In genomic region chr2:113397340-113398019, GRCm38 (mm10) we compare ENCODE assay signal across 8 mouse cellular contexts.
DNase-seq lines count a peak whose midpoint lies in the region; ATAC-seq and TF ChIP-seq lines count a peak whose summit lies in the region.

No protein-coding gene starts in this region.

- H3K4me1 ChIP-seq in MEL (ENCODE audit: control insufficient read depth in 1 of 2, insufficient read depth in 2 of 2, low read length in 2 of 2), result no peaks in the 10 kb centered on the region
- H3K4me1 ChIP-seq in embryonic facial prominence, embryonic 10.5 days, result no peaks in the 10 kb centered on the region; the same call in 1 of the 2 replicates
- no peaks in the 10 kb centered on the region for H3K4me1 ChIP-seq in heart, embryonic 16.5 days (ENCODE audit: control insufficient read depth, insufficient read depth, low read length)
- H3K4me1 ChIP-seq in stomach, postnatal 0 days (replicated peaks; ENCODE audit: control insufficient read depth, insufficient read depth), result no peaks in the 10 kb centered on the region

- no peaks in the 10 kb centered on the region for H3K9me3 ChIP-seq in MEL (replicated peaks; ENCODE audit: insufficient read depth, low read length)
- no peaks in the 10 kb centered on the region for H3K9me3 ChIP-seq in embryonic facial prominence, embryonic 10.5 days
- no peaks in the 10 kb centered on the region for H3K9me3 ChIP-seq in heart, embryonic 16.5 days (replicated peaks; ENCODE audit: control insufficient read depth, low read length)
- H3K9me3 ChIP-seq in stomach, postnatal 0 days (ENCODE audit: control insufficient read depth, low read length), result no peaks in the 10 kb centered on the region

- 61% methylated on average over 7 of the region's 7 CpGs for WGBS in embryonic facial prominence, embryonic 10.5 days
- WGBS in heart, embryonic 16.5 days, result 23% methylated on average over 7 of the region's 7 CpGs
- WGBS in stomach, postnatal 0 days, result 16% methylated on average over 7 of the region's 7 CpGs

- no peak for TF ChIP-seq POLR2A in MEL (IDR thresholded peaks at IDR 0.05; ENCODE audit: control insufficient read depth in 1 of 2, insufficient read depth in 1 of 2, low read depth in 1 of 2, low read length in 2 of 2, poor library complexity in 1 of 2)

- no peak for TF ChIP-seq EP300 in MEL (IDR thresholded peaks at IDR 0.05; ENCODE audit: low read depth in 1 of 2, low read length in 2 of 2)
- no peak for TF ChIP-seq EP300 in stomach, postnatal 0 days (optimal IDR thresholded peaks at IDR 0.05)

- H3K4me3 ChIP-seq in MEL (ENCODE audit: control insufficient read depth in 1 of 2, insufficient read depth in 1 of 2, low read depth in 2 of 2, low read length in 2 of 2), result no peak overlapping the region
- H3K4me3 ChIP-seq in embryonic facial prominence, embryonic 10.5 days, result no peak overlapping the region
- H3K4me3 ChIP-seq in heart, embryonic 16.5 days (ENCODE audit: low read length), result no peak overlapping the region
- H3K4me3 ChIP-seq in stomach, postnatal 0 days (ENCODE audit: low read depth, low read length), result no peak overlapping the region

- H3K9ac ChIP-seq in MEL (ENCODE audit: control insufficient read depth, low read depth, low read length, poor library complexity, severe bottlenecking), result no peak overlapping the region
- no peak overlapping the region for H3K9ac ChIP-seq in heart, embryonic 16.5 days (ENCODE audit: low read length)
- no peak overlapping the region for H3K9ac ChIP-seq in stomach, postnatal 0 days (ENCODE audit: low read length)

- no peaks in the 10 kb centered on the region for H3K36me3 ChIP-seq in MEL (ENCODE audit: control insufficient read depth in 1 of 2, insufficient read depth in 2 of 2, low read length in 2 of 2)
- H3K36me3 ChIP-seq in embryonic facial prominence, embryonic 10.5 days (replicated peaks), result no peaks in the 10 kb centered on the region
- no peaks in the 10 kb centered on the region for H3K36me3 ChIP-seq in heart, embryonic 16.5 days (ENCODE audit: control insufficient read depth, insufficient read depth)
- no peaks in the 10 kb centered on the region for H3K36me3 ChIP-seq in stomach, postnatal 0 days (ENCODE audit: control insufficient read depth, insufficient read depth, low read length)

- no peak overlapping the region for H3K27ac ChIP-seq in MEL (ENCODE audit: control insufficient read depth, low read depth, low read length)
- H3K27ac ChIP-seq in embryonic facial prominence, embryonic 10.5 days (replicated peaks), result no peak overlapping the region
- H3K27ac ChIP-seq in heart, embryonic 16.5 days (ENCODE audit: low read length), result peak overlapping the region; percentile 1; the same call in 1 of the 2 replicates
- H3K27ac ChIP-seq in stomach, postnatal 0 days (replicated peaks), result no peak overlapping the region

- TF ChIP-seq RAD21 in MEL (IDR thresholded peaks at IDR 0.05; ENCODE audit: low read depth, low read length), result no peak

- no peak for TF ChIP-seq CTCF in MEL (IDR thresholded peaks at IDR 0.05 in 2 of 3, conservative IDR thresholded peaks at IDR 0.05 in 1 of 3; ENCODE audit: control insufficient read depth in 1 of 3, insufficient read depth in 1 of 3, low read depth in 2 of 3, low read length in 3 of 3, poor library complexity in 1 of 3, severe bottlenecking in 1 of 3)
- no peak for TF ChIP-seq CTCF in stomach, postnatal 0 days (IDR thresholded peaks at IDR 0.05; ENCODE audit: low read depth)

- DNase-seq in cerebellum, adult 11-12 months, result peak; percentile 17
- no peak for DNase-seq in cerebellum, adult 11 months
- peak; percentile 51 for DNase-seq in MEL (ENCODE audit: low read depth, low spot score)
- DNase-seq in embryonic facial prominence, embryonic 10.5 days (ENCODE audit: low spot score), result peak; percentile 24
- peak; percentile 66 for DNase-seq in layer of hippocampus, adult 9-11 months
- DNase-seq in lung, postnatal 25 days (ENCODE audit: low spot score), result peak; percentile 39
- peak; percentile 60 for DNase-seq in stomach, postnatal 0 days (ENCODE audit: low spot score)

- ATAC-seq in heart, embryonic 16.5 days (replicated peaks; ENCODE audit: extremely low read depth, insufficient read depth, low FRiP score), result no peak; the same call in 1 of the 2 replicates
- peak; percentile 26; the same call in 1 of the 2 replicates for ATAC-seq in stomach, postnatal 0 days (ENCODE audit: low FRiP score, low TSS enrichment)

- H3K4me2 ChIP-seq in heart, embryonic 16.5 days (ENCODE audit: low read depth, low read length), result peak overlapping the region; percentile 5; the same call in 1 of the 2 replicates
- H3K4me2 ChIP-seq in stomach, postnatal 0 days (replicated peaks; ENCODE audit: low read depth), result no peak overlapping the region

- no peaks in the 10 kb centered on the region for H3K79me2 ChIP-seq in MEL (ENCODE audit: control insufficient read depth, insufficient read depth, low read length, poor library complexity)

- H3K27me3 ChIP-seq in MEL (ENCODE audit: control insufficient read depth in 1 of 2, insufficient read depth in 2 of 2, low read length in 2 of 2), result no peaks in the 10 kb centered on the region
- H3K27me3 ChIP-seq in embryonic facial prominence, embryonic 10.5 days (replicated peaks; ENCODE audit: low read depth, poor library complexity, severe bottlenecking), result no peaks in the 10 kb centered on the region
- H3K27me3 ChIP-seq in heart, embryonic 16.5 days (ENCODE audit: control insufficient read depth, insufficient read depth, low read length), result no peaks in the 10 kb centered on the region
- H3K27me3 ChIP-seq in stomach, postnatal 0 days (ENCODE audit: control insufficient read depth, insufficient read depth, low read length), result no peaks in the 10 kb centered on the region

TF ChIP-seq in MEL, 35 proteins besides CTCF, POLR2A, EP300 and RAD21:
- no peak for TF ChIP-seq ETS1 (IDR thresholded peaks at IDR 0.05; ENCODE audit: low read depth, low read length)
- no peak for TF ChIP-seq ZKSCAN1 (IDR thresholded peaks at IDR 0.05; ENCODE audit: low read depth, low read length)
- no peak for TF ChIP-seq ZNF384 (IDR thresholded peaks at IDR 0.05; ENCODE audit: low read depth, low read length)
- TF ChIP-seq POLR2AphosphoS5 (IDR thresholded peaks at IDR 0.05; ENCODE audit: borderline replicate concordance, low read depth, low read length), result no peak
- TF ChIP-seq ZC3H11A (IDR thresholded peaks at IDR 0.05; ENCODE audit: low read depth, low read length), result no peak
- TF ChIP-seq CHD2 (IDR thresholded peaks at IDR 0.05; ENCODE audit: low read length), result no peak
- no peak for TF ChIP-seq MAZ (IDR thresholded peaks at IDR 0.05; ENCODE audit: low read depth, low read length)
- no peak for TF ChIP-seq ZMIZ1 (IDR thresholded peaks at IDR 0.05; ENCODE audit: low read depth, low read length)
- TF ChIP-seq GABPA (IDR thresholded peaks at IDR 0.05; ENCODE audit: low read depth, low read length), result no peak
- no peak for TF ChIP-seq USF1 (IDR thresholded peaks at IDR 0.05; ENCODE audit: low read depth, low read length)
- no peak for TF ChIP-seq CHD1 (IDR thresholded peaks at IDR 0.05; ENCODE audit: low read depth, low read length)
